Mouse (Mus musculus) right cerebral cortex, postnatal 36 days (tissue): Measurements from ENCODE around the gene Spdef.

ENCODE experiments used
- DNase-seq, 2 experiments: peaks; one replicate each; pipeline ENCODE4 v3.0.0; 2022; ENCODE audit warnings: low spot score in 2 of 2, mixed read lengths in 1 of 2

The Spdef gene

GRCm38 (mm10) chr17:27677756-27678155 is 51.0 kb downstream of the Spdef start:
- no peak for DNase-seq

GRCm38 (mm10) chr17:27676270-27676669 is 52.5 kb downstream of the Spdef start:
- no peak for DNase-seq

GRCm38 (mm10) chr17:27675453-27675852 is 53.3 kb downstream of the Spdef start:
- DNase-seq: no peak

GRCm38 (mm10) chr17:27673945-27674344 is 54.8 kb downstream of the Spdef start:
- DNase-seq: no peak

- DNase-seq: no peak
Observed at GRCm38 (mm10) chr17:27671720-27672119, 57.0 kb downstream of the Spdef start.
